Mouse (Mus musculus) CD8-positive naive resting alpha-beta T cell, adult 2 months (primary cell): Measurements from ENCODE around the gene Aig1.

Experiments
- DNase-seq, 2 experiments: peaks; one replicate each; pipeline ENCODE4 v3.0.0; 2022; ENCODE audit warnings: low read depth in 2 of 2, low spot score in 2 of 2

Aig1 gene

GRCm38 (mm10) chr10:13850071-13850470 is 18.7 kb downstream of the Aig1 start:
- no peak for DNase-seq

DNA sequence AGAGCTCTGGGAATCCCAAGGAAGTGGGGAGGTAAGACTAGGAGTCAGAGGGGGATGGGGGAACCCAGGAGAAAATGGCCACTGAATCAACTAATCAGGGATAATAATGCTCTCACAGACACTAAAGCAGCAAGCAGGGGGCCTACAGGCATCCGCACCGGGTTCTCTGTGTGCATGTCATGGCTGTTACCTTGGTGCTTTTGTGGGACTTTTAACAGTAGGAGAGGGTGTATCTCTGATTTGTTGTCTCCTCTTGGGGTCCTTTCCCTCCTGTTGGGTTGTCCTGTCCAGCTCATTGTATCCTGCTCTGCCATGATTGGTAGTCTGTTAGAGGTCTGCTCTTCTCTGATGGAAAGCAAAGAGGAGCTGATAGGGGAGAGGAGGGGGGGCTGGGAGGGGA is 19.6 kb downstream of the Aig1 start:
- no peak for DNase-seq

GRCm38 (mm10) chr10:13844864-13845263 is 23.9 kb downstream of the Aig1 start:
- no peak for DNase-seq

GRCm38 (mm10) chr10:13843746-13844145 is 25.0 kb downstream of the Aig1 start:
- no peak for DNase-seq

DNA sequence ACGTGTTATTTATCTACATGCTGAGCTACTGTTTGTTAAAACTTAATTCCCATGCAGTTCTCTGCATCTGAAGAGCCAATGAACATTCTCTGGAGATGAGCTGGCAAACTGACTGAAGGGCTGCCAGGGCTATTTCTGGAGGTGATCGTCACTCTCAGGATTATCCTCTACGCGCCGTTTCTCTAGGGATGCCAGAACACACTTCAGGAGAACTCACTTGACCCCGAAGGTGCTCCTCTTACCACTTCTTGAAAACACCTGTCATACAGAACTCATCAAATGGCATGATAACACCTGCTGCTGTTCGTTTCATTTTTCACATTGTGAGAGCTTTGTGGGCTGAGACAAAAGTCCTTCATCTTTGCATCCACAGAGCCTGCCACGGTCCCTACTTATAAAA is 25.9 kb downstream of the Aig1 start:
- DNase-seq: no peak

DNA sequence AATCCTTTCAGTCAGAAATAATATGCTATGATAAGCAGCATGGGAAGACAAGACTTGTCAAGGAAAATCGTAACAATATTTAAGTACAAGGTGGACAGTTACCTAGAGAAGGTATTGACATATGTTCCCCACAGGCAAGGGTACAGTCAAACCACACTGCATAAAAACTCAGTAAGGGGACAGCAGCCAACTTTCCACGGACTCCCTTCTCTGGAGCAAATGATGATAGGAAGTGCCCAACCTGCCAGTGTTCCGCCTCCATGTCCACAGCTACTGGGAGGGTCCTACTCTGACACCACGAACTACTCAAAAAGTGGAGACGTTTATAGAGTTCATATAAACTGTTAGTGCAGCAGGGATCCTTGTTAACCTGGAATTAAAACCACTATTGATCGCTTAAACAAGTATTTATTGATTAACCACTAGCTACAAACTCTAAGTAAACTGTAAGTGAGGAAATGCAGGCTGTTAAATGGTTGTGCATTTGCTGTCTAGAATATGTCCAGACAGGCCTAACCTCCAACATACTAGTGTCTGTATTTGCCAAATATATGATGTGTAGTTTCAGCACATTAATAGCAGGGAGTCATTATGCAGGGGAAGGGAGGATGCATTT is 30.2 kb downstream of the Aig1 start:
- no peak for DNase-seq

GRCm38 (mm10) chr10:13837709-13838456 is 30.9 kb downstream of the Aig1 start:
- DNase-seq: no peak

GRCm38 (mm10) chr10:13836956-13837355 is 31.8 kb downstream of the Aig1 start:
- no peak for DNase-seq

DNA sequence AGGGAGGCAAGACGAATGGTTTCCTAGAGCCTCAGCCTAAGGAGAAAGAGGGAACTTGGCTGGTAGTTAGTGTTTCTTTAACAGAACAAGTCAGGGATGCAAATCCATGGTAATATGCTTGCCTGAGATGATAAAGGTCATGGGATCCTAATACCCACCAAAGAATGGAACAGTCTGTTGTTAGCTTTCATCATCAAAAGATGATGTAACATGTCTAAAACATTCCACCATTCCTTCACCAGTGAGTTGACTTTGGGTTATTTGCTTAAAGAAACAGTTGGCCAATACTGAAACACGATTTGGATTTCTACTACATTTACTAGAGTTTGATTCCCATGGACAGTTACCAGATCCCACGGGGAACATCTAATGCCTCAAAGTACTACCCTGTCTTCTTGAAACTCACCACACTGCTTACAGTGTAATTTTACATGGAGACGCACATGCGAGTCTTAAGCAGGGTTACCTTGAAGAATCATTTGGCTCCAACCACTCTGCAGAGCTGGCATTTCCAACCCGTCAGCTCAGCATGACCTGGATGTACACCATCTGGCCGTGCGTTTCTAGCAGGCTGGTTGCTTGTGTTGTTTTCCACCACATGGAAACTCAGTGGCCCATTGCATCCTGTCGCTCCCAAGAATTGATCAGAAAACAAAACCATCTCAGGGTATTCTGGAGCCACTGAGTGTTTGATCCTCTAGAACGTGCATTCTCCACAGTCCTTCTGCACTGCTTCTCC is 32.9 kb downstream of the Aig1 start:
- no peak for DNase-seq

DNA sequence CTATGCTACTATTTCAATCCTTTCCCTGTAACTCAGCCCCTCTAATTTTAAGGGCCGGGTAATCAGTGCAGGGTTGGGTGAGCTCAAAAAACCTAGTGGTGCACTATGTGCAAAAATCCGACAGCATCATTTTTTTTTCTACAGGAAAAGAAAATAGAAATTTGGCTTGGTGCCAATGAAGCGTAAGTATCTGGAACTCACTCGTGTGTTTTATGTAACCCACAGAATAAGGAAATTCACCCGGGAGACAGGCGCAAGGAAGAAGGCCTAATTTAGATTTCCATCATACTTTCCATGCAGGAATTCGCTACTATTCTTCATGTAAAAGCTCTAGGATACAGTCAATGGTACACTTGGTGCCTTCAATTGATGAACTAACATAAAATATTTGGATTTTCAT is 34.7 kb downstream of the Aig1 start:
- DNase-seq: no peak

- no peak for DNase-seq
These were observed 35.7 kb downstream of the Aig1 start for GRCm38 (mm10) chr10:13833066-13833566.

- no peak for DNase-seq
These were observed 36.2 kb downstream of the Aig1 start for GRCm38 (mm10) chr10:13832546-13833033.

DNA sequence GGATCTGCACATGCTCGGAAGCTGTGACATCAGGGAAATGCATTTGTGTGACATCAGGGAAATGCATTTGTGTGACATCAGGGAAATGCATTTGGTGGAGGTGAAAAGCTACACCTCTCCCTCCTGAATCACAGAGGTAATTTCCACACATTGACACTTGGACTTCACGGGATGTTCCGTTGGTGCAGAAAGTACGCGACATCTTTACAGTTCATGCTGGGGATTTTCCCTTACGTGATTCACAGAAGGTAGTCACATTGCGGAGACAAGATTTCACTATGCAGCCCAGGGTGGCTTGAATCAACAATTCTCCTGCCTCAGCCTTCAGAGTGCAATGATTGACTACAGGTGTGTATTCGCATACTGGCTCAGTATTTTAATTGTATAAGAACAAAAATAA is 41.6 kb downstream of the Aig1 start:
- no peak for DNase-seq

DNA sequence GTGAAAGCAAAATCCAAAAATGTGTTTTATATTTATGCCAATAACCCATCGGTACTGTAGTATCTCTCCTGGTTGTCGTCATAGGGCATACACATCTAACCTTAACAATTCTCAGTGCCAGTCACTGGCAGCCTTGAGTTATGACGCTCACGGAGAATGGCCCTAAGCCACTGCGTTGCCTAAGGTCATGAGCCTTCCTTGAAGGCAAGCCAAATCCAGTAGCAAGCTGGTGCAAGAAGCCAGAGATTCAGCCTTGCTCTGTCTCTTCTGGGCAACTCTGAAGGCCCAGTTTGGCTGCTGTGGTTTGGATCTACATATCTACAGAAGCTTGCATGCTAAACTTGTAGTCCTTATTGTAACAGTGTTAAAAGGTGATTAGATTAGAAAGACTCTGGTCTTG is 55.2 kb downstream of the Aig1 start:
- DNase-seq: no peak

GRCm38 (mm10) chr10:13808291-13808690 is 60.5 kb downstream of the Aig1 start:
- DNase-seq: no peak

GRCm38 (mm10) chr10:13806806-13807205 is 62.0 kb downstream of the Aig1 start:
- no peak for DNase-seq

- no peak for DNase-seq
These were observed 67.5 kb downstream of the Aig1 start for GRCm38 (mm10) chr10:13801296-13801695.

DNA sequence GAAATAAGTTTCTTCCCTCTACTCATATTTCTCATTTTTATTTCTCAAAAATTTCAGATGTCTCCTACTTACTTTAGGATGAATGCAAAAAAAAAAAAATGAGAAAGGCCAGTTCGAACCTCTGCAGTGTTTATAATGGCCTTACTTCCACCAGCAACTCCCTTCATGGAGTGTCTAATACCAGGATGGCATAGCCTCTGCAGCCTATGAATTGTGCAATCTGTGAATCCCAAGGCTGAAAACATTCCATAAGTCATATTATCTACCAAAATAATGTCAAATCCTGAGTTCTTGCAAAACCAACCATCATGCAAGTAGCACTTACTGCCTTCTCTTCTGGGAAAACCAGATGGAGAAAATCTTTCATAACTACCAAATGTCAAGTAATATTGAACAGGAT is 75.3 kb downstream of the Aig1 start:
- DNase-seq: no peak

DNA sequence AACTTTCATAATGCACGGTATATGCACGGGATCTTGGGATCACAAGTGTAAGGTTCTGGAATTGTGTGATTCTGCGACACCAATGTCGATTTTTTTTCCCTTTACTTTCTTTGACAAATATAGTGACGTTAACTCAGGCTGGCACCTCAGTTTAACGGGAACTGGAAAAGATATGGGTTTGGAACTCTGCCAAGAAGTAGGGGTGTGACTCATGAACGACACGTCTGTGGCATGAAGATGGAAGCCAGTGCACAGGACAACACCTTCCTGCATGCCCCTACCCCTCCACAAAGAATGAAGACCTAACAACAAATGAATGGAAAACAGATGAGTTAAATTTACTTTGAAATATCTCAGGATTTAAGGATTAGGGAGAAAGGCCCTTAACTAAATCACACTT is 76.0 kb downstream of the Aig1 start:
- no peak for DNase-seq

DNA sequence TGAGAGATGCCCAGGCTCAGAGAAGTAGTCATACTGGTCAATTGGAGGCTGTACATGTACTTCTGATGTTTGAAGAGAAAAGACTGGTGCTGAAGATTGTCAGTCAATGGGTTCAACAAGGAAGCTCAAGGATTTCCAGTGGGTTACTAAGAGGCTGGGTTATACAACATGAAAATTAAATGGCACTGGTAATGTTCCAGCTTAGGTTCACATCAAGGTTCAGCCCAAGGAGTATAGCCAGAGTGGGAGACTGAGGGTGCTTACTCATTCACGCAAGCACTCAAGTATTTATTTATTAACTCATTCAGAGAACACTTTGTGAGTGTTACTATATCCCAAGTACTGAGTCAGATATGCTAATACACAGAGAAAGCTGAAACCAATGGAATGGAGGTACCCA is 79.2 kb downstream of the Aig1 start:
- DNase-seq: no peak

DNA sequence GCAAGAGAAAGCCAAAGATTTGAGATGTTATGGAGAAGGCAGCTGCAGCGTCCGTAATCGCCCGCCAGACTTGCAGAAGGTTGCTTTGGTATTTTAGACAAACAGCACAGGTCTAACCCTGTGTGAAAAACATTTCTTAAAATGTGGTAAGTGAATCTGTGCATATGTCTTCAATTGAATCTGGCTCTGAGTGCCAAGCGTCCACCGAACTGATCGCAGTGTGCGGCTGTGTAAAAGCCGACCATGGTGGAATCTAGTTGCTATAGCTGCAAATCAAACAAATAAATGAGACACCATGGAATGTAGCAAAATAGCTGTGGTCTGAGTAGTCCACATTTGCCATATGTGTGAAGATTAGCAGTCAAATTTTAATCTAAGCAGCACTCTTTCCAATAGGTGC is 80.7 kb downstream of the Aig1 start:
- DNase-seq: no peak

GRCm38 (mm10) chr10:13782774-13783173 is 86.0 kb downstream of the Aig1 start:
- DNase-seq: no peak
